Mouse (Mus musculus) lung, embryonic 14.5 days (tissue): ENCODE results near the gene Psap. TPM values are rescaled to one million over a fixed set of nuclear protein-coding genes. Genes with fewer than 3 reads are reported as not detected.
A peak's percentile ranks its signal among the peaks of the same experiment; 100 is the strongest.

ENCODE experiments used
- ATAC-seq: fragments of 200-750 bp; cut with Nextera tagmentation; 2 replicates; pipeline ENCODE4 v1.8.0; 2017; ENCODE audit warnings: mild to moderate bottlenecking, moderate TSS enrichment, moderate library complexity; ENCODE audit not compliant: insufficient read depth
- DNase-seq: peaks from one replicate; pipeline ENCODE4 v3.0.0-alpha.2; 2015
- H3K27ac ChIP-seq: fragments of 300-500 bp; sonication (generic); 2 replicates; pipeline ENCODE4 v1.5.1; 2014; ENCODE audit warnings: low read depth, mild to moderate bottlenecking, moderate library complexity
- H3K27me3 ChIP-seq: fragments of 300-500 bp; sonication (generic); 2 replicates; pipeline ENCODE4 v1.6.1; 2014; ENCODE audit warnings: low read length, control low read depth; ENCODE audit not compliant: insufficient read depth
- H3K36me3 ChIP-seq: fragments of 300-500 bp; sonication (generic); 2 replicates; pipeline ENCODE4 v1.6.1; 2014; ENCODE audit warnings: control low read depth; ENCODE audit not compliant: insufficient read depth
- H3K4me1 ChIP-seq: fragments of 300-500 bp; sonication (generic); 2 replicates; pipeline ENCODE4 v1.6.1; 2014; ENCODE audit warnings: antibody characterized with exemption, control low read depth; ENCODE audit not compliant: insufficient read depth
- H3K4me2 ChIP-seq: fragments of 300-500 bp; sonication (generic); 2 replicates; pipeline ENCODE4 v1.6.1; 2014; ENCODE audit warnings: mild to moderate bottlenecking
- H3K4me3 ChIP-seq: fragments of 300-500 bp; sonication (generic); 2 replicates; pipeline ENCODE4 v1.5.1; 2014; ENCODE audit warnings: low read depth, low read length
- H3K9ac ChIP-seq: fragments of 300-500 bp; sonication (generic); 2 replicates; pipeline ENCODE4 v1.6.1; 2014
- H3K9me3 ChIP-seq: fragments of 300-500 bp; sonication (generic); 2 replicates; pipeline ENCODE4 v1.6.1; 2016; ENCODE audit warnings: low read depth, low read length, control low read depth
- CTCF ChIP-seq: IDR thresholded peaks from 2 replicates; pipeline ENCODE4 v1.5.1; 2016; ENCODE audit warnings: antibody characterized with exemption, low read depth
- WGBS: fragments of 180-500 bp; shearing (Covaris S2); extraction: QIAGEN DNeasy Blood & Tissue Kit; methylation state at CpG from one replicate; pipeline ENCODE4 v1.1.7; 2014; 5-methylcytosine and 5-hydroxymethylcytosine counted together
- polyA plus RNA-seq: library from polyadenylated mRNA; unstranded; fragments of >200 nt; fragmentation: Nextera tagmentation; extraction: Ambion mirVana; gene quantifications from 2 replicates; pipeline ENCODE4 v1.2.1, GENCODE M21; 2014

The Psap gene
- polyA plus RNA-seq, 1 experiment from 2014 or later = 73.5 TPM

DNA sequence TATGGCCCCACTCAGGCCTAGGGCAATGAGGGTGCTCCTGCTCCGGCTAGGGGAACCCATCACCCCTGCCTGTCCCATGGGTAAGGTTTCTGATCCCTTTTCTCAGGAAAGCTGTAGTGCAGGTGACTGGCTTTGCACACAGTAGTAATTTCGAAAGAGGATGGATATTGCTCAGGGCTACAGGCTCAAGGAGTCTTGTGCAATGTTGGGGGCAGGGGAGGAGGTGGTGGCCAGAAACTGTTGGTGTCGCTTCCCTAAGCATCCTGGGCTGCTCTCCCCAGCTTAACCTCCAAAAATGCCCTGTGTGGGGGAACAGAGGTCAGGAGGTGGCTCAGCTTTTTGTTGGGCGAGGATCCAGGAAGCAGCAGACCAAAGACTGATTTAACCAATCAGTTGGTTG lies 24.8 kb upstream of the Psap start:
- TF ChIP-seq CTCF = no peak
- no peaks in the 10 kb centered on the region for H3K4me1 ChIP-seq
- H3K4me3 ChIP-seq = no peak overlapping the region
- no peaks in the 10 kb centered on the region for H3K36me3 ChIP-seq
- no peak for ATAC-seq
- WGBS = 73% methylated on average over 4 of the region's 4 CpGs
- no peak for DNase-seq
- no peak overlapping the region for H3K27ac ChIP-seq
- no peak overlapping the region for H3K9ac ChIP-seq
- no peak overlapping the region for H3K4me2 ChIP-seq
- H3K9me3 ChIP-seq = no peaks in the 10 kb centered on the region
- no peaks in the 10 kb centered on the region for H3K27me3 ChIP-seq

- Histone ChIP-seq H3K27ac (no peak overlapping the region), H3K9ac (no peak overlapping the region), H3K4me3 (no peak overlapping the region), H3K9me3 (no peaks in the 10 kb centered on the region), H3K27me3 (no peaks in the 10 kb centered on the region), H3K4me2 (no peak overlapping the region), H3K4me1 (no peaks in the 10 kb centered on the region), H3K36me3 (no peaks in the 10 kb centered on the region)
- ATAC-seq = no peak
- no peak for DNase-seq
- 59% methylated on average over 6 of the region's 6 CpGs for WGBS
- no peak for TF ChIP-seq CTCF
Measured at GRCm38 (mm10) chr10:60256088-60256487, 21.3 kb upstream of the Psap start.

- H3K27ac ChIP-seq = no peak overlapping the region
- H3K36me3 ChIP-seq = no peaks in the 10 kb centered on the region
- no peak overlapping the region for H3K9ac ChIP-seq
- DNase-seq (no peak), ATAC-seq (no peak)
- no peak overlapping the region for H3K4me2 ChIP-seq
- H3K4me3 ChIP-seq = no peak overlapping the region
- no peaks in the 10 kb centered on the region for H3K27me3 ChIP-seq
- WGBS = 57% methylated on average over 16 of the region's 16 CpGs
- TF ChIP-seq CTCF = no peak
- H3K9me3 ChIP-seq = no peaks in the 10 kb centered on the region
- H3K4me1 ChIP-seq = peaks cover 2% of the 10 kb centered on the region; the same call in 1 of the 2 replicates
Measured at GRCm38 (mm10) chr10:60257261-60257825, 20.1 kb upstream of the Psap start.

GRCm38 (mm10) chr10:60260557-60261294 lies 16.7 kb upstream of the Psap start:
- H3K4me1 ChIP-seq = peaks cover 7% of the 10 kb centered on the region; the same call in 1 of the 2 replicates
- ATAC-seq (no peak), DNase-seq (no peak)
- H3K9me3 ChIP-seq = no peaks in the 10 kb centered on the region
- no peak overlapping the region for H3K27ac ChIP-seq
- WGBS = 86% methylated on average over 5 of the region's 5 CpGs
- no peaks in the 10 kb centered on the region for H3K27me3 ChIP-seq
- no peaks in the 10 kb centered on the region for H3K36me3 ChIP-seq
- H3K4me2 ChIP-seq = no peak overlapping the region
- no peak overlapping the region for H3K4me3 ChIP-seq
- no peak for TF ChIP-seq CTCF
- no peak overlapping the region for H3K9ac ChIP-seq

DNA sequence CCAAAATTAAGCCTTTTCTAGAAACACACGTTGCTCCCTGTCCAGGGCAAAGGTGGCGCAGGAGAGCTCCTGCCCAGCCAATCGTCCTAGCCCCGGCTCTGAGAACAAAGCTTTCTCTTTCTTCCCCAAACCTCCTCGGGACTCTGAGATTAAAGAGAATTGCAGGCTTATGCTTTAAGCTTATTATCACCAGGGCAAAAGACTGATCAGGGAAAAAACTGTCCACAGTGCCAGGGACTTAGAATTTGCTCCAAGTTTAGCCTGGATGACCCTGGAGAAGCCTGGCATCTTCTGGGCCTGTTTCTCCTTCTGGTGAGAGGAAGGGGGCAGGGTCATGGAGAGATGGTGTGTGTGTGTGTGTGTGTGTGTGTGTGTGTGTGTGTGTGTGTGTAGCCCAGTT lies 15.9 kb upstream of the Psap start:
- Histone ChIP-seq H3K27ac (no peak overlapping the region), H3K4me1 (peaks cover 7% of the 10 kb centered on the region; the same call in 1 of the 2 replicates), H3K36me3 (no peaks in the 10 kb centered on the region), H3K4me3 (no peak overlapping the region), H3K9me3 (no peaks in the 10 kb centered on the region), H3K9ac (no peak overlapping the region), H3K4me2 (no peak overlapping the region), H3K27me3 (no peaks in the 10 kb centered on the region)
- ATAC-seq (no peak), DNase-seq (no peak)
- 45% methylated on average over 5 of the region's 5 CpGs for WGBS
- no peak for TF ChIP-seq CTCF

GRCm38 (mm10) chr10:60262386-60262785 lies 15.0 kb upstream of the Psap start:
- H3K36me3 ChIP-seq = no peaks in the 10 kb centered on the region
- peaks cover 7% of the 10 kb centered on the region; the same call in 1 of the 2 replicates for H3K4me1 ChIP-seq
- H3K4me2 ChIP-seq = no peak overlapping the region
- H3K9me3 ChIP-seq = no peaks in the 10 kb centered on the region
- WGBS = 24% methylated on average over 3 of the region's 3 CpGs
- H3K4me3 ChIP-seq = no peak overlapping the region
- no peak for TF ChIP-seq CTCF
- peak; percentile 94 for DNase-seq
- H3K27ac ChIP-seq = peak overlapping the region; percentile 63; the same call in 1 of the 2 replicates
- H3K9ac ChIP-seq = no peak overlapping the region
- H3K27me3 ChIP-seq = no peaks in the 10 kb centered on the region
- ATAC-seq = peak; percentile 92

GRCm38 (mm10) chr10:60263351-60263750 lies 14.1 kb upstream of the Psap start:
- Histone ChIP-seq H3K4me2 (no peak overlapping the region), H3K27me3 (no peaks in the 10 kb centered on the region), H3K9me3 (no peaks in the 10 kb centered on the region), H3K4me1 (peaks cover 7% of the 10 kb centered on the region; the same call in 1 of the 2 replicates), H3K4me3 (no peak overlapping the region), H3K36me3 (no peaks in the 10 kb centered on the region), H3K9ac (no peak overlapping the region), H3K27ac (no peak overlapping the region)
- ATAC-seq = peak; percentile 13; the same call in 1 of the 2 replicates
- DNase-seq = no peak
- WGBS = 79% methylated on average over 7 of the region's 7 CpGs
- no peak for TF ChIP-seq CTCF
